Mouse (Mus musculus): Measurements from ENCODE around the gene Slc35e3.
"Not testable (repeated sequence)": the region's sequence is repeated elsewhere in the genome, so short reads cannot be mapped to it uniquely, and the experiment has no call there.

The Slc35e3 gene

DNA sequence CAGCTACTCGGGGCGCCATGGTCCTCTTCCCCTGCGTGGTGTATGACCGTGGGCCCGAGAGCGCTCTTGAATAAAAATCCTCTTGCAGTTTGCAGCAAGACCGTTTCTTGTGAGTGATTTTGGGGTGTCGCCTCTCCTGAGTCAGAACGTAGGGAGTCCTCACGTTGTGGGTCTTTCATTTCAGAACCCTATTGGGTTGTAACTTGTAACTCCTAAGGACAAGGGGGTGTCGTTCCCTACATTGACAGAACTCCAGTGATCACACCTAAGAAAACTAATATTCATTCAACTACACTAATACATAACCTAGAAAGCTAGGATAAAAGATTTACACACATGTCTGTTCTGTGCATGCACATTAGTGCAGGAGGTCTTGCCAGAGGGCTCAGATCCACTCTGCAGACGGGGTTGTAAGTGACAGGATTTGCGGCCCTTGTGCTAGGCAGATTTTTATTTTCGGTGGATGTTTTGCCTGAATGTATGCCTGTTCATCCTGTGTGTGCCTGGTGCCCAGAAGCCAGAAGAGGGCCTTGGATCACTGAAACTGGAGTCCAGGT is 3.7 kb upstream of the Slc35e3 start:
- DNase-seq (ENCODE audit: low read depth, low spot score): no peak

DNA sequence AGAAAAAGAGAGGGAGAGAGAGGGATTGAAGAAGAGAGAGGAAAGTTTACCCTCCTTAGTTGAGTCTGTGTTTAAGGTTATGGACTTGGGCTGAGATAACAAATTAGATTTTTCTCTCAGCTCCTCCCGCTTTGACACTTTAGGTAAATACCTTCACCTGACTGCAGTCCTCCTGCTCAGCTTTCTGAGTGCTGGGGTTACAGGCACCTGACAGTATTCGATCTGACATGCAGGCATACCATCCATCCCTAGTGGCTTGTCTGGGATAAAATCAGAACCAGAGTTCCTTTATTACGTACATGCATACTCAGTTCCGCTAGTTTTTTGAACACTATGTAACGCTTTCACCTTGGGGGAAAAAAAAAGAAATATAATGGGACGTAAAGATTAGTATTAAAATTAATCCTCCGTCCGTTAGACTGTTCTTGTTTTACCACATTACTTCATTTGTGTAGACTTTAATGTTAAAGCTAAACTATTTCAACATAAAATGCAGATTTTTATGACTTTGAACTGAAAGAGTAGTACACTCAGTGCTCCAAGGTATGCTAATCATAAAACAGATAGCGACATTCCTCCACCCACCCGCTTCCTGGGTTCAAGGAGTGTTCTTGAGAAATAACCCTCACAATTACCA is 3.0 kb upstream of the Slc35e3 start:
- no peak for DNase-seq (ENCODE audit: low read depth, low spot score)

DNA sequence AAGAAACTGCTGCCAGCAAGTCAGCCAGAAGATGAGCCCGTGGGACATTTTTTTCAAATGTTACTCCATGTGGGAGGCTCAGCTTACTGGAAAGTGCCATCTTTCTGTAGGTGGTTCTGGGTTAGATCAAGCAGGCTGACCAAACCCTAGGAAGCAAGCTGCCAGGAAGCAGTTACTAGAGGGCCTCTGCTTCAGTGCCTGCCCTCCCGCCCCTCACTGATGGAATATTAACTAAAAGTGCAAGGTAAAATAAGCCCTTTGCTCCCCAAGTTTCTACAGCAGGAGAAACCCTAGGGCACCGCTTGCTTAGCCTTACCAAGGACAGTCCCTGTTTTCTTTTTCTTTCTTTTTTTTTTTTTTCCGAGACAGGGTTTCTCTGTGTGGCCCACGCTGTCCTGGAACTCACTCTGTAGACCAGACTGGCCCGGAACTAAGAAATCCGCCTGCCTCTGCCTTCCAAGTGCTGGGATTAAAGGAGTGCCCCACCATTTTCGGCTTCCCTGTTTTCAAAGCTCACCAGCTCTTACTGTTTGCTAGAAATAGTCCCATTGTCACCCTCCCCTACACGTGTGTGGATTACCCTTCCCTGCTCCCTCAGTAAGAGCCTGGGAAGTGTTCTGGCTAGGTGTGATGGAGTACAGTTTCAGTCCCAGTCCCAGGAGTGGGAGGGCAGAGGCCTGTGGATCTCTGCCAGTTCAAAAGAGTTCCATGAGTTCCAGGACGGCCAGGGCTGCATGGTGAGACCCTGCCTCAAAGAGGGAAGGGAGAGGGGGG is 2.3 kb upstream of the Slc35e3 start:
- no peak for DNase-seq (ENCODE audit: low read depth, low spot score)

DNA sequence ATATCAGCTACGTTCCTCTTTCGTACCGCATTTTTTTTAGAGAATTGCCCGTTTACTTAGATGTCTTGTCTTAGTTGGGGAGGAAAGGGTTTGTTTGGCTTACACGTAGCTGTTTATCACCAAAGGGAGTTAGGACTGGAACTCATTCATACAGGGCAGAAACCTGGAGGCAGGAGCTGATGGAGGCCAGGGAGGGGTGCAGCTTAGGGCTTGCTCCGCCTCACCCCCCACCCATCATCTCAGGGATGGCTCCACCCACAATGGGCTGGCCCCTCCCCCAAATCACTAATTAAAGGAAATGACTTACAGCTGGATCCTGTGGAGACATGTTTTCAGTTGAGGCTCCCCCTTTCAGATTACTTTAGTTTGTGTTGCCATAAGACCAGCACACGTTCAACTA is 1.5 kb upstream of the Slc35e3 start:
- DNase-seq (ENCODE audit: low read depth, low spot score): no peak

DNA sequence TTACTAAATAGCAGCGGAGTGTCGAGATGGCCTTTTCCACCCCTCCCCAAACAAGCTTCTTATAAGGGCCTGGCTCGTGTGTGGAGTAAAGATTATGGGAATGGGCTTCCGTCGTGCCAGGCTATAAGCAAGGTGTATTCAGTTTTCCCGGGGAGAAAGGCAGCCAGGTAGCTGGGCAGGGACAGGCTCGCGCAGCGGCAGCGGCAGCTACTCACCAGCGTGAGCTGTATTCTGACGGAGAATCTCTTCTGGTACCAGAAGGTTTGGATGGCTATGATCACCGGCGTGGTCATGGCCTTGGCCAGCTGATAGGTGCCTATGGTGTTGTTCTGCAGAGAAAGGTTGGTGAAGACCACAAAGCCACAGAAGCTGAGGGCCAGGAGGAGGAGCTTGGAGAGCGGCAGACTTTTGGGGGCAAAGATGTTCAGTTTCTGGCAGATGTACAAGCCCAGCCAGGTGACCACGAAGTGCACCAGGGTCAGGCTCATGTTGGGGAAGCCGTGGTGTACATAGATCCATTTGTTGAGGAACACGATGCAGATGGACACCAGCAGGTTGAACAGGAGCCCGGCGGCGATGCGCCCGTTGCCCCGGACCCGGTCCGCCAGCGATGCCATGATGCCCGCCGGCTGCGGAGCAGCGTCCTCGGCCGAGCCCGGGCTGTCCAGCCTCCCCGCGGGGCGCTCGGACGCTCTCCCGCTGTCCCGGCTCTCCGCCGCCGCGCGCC is 432 bp downstream of the Slc35e3 start:
- DNase-seq (ENCODE audit: low read depth, low spot score): not testable (repeated sequence)

DNA sequence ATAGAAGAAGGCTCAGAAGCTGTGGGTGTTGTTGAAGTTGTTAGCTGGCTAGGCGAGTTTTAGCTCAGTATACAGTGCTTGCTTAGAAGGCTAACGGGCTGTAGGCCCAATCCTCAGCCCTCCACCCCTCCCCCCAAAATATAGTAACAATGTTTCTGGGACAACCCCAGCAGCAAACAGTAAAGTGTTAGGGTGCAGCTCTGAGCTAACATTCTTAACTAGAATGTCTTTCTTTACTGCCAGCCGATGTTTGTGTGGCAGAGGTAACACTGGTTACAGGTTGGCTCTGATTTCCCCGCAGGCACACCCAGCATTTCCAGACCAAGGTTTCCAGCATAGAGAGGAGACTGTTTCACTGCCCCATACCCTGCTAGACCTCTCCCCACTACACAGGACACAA is 2.2 kb downstream of the Slc35e3 start:
- DNase-seq (ENCODE audit: low read depth, low spot score): no peak

DNA sequence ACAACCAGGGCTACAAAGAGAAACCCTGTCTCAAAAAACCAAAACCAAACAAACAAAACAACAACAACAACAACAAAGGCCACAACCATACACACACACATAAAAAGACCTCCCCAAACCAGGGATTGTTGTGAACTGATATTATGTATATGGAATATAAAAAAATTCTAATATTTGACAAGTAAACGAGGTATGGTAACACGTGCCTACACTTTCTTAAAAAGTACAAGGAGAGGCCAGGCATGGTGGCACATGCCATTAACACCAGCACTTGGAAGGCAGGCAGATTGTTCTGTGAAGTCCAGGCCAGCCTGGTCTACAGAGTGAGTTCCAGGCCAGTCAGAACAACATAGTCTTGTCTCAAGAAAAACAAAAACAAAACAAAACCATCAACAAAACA is 3.0 kb downstream of the Slc35e3 start:
- no peak for DNase-seq (ENCODE audit: low read depth, low spot score)

DNA sequence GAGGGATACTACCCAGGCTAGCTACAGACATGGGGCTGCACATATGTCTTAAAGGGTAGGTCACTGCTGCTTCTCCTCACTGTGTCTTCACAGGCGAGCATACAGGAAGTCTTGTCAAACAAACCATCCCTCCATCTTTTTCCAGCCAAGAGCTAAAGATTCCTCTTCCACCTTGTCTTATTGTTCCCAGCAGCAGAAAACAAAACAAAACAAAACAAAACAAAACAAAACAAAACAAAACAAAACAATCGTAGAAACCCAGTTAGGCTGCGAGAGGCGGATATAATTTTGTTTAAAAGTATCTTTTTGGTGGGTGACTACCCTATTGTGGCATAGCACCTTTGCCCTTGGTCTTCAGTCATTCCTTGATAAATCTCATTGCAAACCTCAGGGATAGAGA is 3.5 kb downstream of the Slc35e3 start:
- DNase-seq (ENCODE audit: low read depth, low spot score): no peak

DNA sequence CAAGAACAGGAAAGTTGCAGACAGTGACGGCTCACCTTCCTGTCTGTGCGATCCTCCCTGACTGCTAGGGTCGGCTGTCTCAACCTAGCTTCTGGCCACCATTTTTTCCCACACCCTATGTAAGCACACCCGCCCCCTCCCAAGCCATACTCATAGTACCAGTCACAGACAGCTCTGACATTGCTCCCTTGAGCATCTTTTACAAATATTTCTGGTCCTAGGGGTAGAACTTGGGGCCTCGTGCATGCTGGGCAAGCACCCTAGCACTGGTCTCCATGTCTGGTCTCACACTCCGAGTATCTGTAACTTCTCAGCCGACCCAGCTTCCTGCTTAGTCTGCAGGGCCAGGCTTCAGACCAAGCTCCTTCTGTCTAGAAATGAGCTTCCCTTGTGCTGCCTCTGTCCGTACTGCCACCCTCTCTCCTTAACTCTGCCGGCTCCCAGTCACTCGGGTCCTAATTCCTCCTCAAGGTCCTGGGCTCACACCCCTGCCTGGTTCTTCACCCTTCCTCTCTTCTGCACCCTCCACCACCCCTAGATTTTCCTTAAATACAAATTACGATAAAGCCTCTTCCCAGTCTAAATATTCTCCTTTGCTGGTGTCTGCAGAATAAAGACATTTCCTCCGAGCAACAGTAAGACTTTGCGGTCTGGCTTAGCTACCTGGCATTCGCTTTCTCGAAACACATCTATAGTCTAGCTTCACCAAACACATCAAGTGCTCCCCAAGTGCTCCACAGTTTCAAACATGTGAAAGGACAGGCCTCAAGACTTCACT is 4.3 kb downstream of the Slc35e3 start:
- no peak for DNase-seq (ENCODE audit: low read depth, low spot score)

DNA sequence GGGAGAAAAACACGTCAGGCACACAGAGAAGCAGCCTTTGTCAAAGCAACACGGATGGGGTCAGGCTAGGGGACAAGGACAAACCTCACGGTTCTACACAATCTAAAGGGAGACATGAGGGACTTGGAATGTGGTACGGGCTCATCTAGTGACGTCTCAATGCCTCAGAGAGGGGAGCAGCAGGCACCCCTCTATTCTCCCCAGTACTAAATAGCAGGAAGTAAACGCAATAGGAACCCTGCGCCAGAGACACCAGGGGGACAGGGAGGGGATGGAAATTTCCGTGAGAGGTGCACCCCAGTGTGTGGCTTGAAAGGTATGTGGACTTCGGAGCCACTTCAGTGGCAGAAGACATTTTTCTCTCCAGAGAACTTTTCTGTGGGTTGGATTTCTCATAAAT is 5.2 kb downstream of the Slc35e3 start:
- no peak for DNase-seq (ENCODE audit: low read depth, low spot score)

DNA sequence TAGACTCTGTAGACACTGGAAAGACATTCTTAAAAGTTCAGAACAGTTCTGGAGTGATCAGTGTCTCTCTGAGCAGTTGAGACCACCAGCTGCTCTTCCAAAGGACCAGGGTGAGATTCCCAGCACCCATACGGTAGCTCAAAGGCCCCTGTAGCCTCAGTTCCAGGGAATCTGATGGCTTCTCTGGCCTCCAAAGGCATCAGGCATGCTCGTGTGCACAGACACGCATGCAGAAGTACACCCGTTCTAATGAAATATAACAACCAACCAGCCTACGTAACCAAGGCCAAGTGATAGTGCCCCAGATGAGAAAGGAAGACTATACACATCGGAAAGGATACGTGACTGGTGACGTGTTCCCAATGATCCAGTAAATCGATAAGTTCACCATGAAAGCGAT is 6.0 kb downstream of the Slc35e3 start:
- no peak for DNase-seq (ENCODE audit: low read depth, low spot score)

DNA sequence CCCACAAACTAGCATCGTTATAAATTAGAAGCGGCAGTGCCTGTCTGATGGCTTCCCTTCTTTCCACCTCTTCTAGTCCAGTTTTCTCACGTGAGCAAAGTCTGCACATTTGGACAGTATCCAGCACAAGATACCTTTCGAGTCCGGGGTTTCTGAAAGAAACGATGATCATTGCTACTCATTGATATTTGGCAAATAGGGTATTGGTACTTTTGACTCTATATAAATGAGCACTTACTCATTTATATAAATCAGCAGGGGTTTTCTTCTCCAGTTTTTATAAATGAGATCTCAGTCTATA is 6.6 kb downstream of the Slc35e3 start:
- no peak for DNase-seq (ENCODE audit: low read depth, low spot score)

DNA sequence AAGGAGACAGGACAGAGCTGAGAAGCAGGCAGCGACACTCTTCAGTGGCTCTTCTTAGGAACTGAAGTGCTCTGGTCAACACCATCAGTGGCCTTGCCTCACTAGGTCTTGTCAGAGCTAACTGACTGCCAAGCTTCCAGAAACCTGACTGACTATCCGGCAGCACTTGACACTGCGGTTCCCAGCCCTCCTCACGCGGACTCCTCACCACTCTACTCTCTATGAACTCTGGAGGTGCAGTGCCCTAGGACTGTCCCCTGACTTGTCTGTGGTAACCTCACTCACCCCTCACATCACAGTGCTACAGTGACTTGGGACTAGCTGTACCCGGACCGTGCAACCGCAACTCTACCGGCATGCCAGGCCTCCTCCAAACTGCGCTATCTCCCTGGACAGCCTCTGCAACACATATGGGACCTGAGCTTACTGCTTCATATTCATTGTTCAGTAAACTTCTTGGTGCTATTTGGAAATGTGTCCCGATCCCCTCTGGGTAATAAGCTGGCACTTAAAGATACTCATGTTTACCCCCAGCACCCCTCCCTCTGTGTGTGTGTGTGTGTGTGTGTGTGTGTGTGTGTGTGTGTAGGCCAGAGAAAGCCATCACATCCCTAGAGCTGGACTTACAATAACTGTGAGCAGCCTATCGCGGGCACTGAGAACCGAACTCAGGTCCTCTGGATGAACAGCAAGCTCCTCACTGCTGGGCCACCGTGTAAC is 7.1 kb downstream of the Slc35e3 start:
- no peak for DNase-seq (ENCODE audit: low read depth, low spot score)

DNA sequence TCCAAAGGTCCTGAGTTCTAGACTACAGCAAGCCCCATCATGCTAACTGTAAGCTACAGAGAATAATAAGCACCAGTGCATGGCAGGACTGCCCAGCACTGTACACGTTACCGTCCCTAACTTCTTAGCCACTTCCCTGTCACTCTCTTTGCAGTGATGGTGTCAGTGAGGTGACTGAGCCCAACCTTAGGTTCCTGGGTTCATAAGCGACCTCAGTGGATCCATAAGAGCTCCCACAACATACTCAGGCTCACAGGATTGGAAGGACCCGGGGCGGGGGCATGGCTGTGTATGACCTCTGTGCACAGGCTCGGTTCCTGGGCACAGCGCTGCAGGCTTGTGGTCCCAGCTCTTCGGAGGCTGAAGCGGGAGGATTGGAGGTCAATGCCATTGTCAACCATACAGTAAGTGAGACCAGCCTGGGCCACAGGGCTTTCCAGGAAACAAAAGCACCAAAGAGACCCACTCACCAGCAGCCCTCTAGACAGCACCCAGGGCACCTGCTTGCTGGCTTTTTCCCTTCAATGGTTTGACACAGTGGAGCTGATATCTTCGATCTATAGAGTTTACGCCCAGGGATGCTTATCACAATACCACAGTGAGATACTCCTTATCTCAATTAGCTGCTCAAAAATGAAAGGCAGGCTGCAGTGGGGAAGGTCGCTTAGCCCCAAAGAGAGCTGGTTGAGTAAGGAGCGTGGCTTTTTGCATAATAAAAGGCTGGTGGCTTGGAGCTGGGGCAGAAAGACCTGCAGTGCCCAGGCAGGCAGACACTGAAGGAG is 7.8 kb downstream of the Slc35e3 start:
- DNase-seq (ENCODE audit: low read depth, low spot score): no peak

DNA sequence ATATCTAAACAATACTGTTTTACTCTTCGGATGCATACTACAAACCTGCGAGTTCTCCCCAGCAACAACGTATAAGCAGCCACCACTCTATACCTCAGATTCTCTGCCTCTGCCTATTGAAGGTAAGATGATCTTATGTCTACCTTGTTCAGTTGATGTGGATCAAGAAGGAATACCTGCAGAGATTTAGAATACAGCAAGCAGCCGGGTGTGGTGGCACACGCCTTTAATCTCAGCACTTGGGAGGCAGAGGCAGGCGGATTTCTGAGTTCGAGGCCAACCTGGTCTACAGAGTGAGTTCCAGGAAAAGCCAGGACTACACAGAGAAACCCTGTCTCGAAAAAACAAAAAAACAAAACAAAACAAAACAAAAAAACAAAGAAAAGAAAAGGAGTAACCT is 8.7 kb downstream of the Slc35e3 start:
- not testable (repeated sequence) for DNase-seq (ENCODE audit: low read depth, low spot score)

DNA sequence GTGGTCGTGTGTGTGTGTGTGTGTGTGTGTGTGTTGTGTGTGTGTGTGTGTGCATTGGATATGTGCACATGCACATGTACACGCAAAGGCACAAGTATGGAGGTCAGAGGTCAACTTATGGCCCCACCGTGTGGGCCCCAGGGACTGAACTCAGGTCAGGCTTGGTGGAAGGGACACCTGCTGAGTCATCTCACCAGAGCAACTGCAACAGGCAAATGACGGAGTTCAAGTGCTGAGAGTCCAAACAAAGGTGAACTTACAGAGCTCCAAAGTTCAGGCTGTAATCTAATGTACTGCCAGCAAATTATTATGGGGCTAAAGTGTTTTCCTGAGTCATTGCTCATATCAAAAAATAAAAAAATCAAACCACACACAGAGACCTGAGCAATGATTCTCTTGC is 9.1 kb downstream of the Slc35e3 start:
- no peak for DNase-seq (ENCODE audit: low read depth, low spot score)

DNA sequence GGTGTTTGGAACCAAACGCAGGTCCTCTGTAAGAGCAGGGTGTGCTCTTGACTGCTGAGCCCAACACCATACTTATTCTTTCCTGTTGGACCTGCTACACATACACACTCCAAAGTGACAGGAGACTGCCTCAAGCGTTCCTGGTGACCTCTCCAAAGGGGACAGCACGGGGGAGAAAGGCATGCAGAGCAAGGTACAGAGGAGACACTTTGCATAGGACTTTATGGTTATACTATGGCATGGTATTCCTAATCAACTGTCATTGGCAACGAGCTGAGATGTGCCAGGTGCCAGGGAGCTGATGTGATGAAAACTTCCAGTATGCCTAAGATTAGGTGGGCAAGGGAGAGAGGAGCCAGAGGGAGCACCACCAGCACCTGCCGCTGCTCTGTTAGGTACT is 9.6 kb downstream of the Slc35e3 start:
- DNase-seq (ENCODE audit: low read depth, low spot score): no peak

DNA sequence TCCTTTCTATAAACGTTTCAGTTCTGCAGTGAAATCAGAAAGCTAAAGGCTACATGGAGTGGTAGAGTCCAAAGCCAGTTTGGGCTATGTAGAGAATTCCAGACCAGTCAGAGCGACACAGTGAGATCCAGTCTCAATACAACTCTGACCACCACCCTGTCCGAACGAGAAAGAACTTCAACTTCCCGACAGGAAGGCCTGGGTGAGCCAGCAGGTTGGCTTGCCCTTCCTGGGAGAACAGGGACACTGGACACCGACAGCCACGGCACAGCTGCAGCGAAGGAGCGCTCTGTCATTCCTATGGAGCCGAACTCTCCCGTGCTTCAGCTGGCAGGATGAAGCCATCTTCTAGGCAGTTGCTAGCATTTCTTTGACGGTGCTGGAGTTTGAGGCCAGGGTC is 10.8 kb downstream of the Slc35e3 start:
- not testable (repeated sequence) for DNase-seq (ENCODE audit: low read depth, low spot score)

DNA sequence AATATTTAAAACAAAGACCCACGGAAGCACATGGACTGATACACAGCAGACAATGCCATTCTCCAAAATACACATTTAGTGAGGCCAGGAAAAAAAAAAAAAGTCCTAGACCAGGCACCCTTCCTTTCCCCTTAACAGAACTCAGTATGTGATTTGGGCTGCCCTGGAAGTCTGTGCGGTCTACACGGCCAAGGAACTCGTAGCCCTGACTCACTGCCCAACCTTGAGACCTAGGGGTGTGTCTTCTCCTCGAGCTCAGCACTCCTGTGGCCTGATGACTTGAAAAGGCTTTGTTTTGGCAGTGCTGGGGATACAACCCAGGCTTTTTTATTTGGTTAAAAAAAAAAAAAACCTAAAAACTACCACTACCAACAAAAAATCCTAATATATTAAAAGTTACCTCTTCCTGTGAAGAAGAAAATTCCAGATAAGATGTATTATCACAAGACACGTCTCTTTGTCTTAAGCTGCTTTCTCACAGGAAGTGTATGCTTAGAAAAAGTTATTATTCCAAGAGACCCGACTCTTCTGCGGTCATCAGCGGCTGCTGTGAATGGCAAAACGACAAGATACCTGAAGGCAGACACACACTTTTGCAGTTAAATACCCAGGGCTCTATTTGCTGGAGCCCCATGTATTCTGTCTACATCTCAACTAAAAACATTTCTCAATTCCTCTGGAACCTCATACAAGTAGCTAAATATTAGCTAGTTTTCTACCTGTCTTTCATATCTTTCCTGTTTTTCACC is 11.9 kb downstream of the Slc35e3 start:
- DNase-seq (ENCODE audit: low read depth, low spot score): not testable (repeated sequence)

DNA sequence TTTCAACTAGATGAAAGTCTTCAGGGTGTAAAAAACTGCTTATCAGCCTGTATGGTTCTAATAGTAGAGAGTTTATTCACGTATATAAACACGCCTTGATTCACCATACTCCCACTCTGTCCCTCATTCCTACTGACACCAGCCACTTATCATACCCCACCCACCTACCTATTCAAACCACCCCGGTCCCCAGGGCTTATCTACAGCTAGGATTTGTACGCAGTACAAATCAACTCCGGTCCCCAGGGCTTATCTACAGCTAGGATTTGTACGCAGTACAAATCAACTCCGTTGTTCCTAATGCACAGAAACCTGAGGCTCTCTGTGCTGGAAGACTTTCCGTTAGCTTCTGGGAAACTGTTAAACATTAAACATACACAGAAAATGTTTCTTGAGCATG is 12.5 kb downstream of the Slc35e3 start:
- not testable (repeated sequence) for DNase-seq (ENCODE audit: low read depth, low spot score)

Measured in WW6 (cell line).